Mouse (Mus musculus) liver, postnatal 0 days (tissue): Measurements from ENCODE around the gene Trim2.

Experiments used
- CTCF ChIP-seq: sonication (generic); IDR thresholded peaks from 2 replicates; pipeline ENCODE4 v1.5.1; 2016; ENCODE audit warnings: antibody characterized with exemption, low read depth
- EP300 ChIP-seq: IDR thresholded peaks from 2 replicates; pipeline ENCODE4 v1.6.1; 2016; ENCODE audit warnings: antibody characterized with exemption, low read depth, mild to moderate bottlenecking

DNA sequence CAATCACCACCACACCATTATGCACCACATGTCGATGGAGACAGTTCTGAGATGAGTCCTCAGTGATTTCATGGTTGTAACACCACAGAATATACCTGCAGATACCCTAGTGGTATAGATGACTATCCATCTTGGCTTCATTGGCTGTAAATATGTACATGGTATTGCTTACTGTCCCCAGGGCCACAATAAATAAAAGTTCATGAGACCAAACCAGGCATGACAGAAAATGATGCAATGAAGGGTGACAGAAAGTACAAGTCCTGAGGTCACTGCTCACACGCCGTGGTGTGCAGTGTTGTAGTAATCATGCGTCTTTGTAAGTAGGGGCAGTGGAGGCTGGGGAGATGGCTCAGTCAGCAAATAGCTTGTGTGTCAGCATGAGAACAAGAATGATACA lies 65.6 kb downstream of the Trim2 start:
- TF ChIP-seq CTCF (no peak), EP300 (no peak)
